8 mouse cellular contexts compared by ENCODE assay signal in genomic region chr14:30625131-30625807, GRCm38 (mm10). TPM values are rescaled to one million over a fixed set of nuclear protein-coding genes. Genes with fewer than 3 reads are reported as not detected.
DNase-seq lines count a peak whose midpoint lies in the region; ATAC-seq and TF ChIP-seq lines count a peak whose summit lies in the region.

No protein-coding gene starts in this region.

- under 1% methylated on average over 39 of the region's 39 CpGs for WGBS in forebrain, embryonic 10.5 days
- WGBS in limb, embryonic 11.5 days, result under 1% methylated on average over 39 of the region's 39 CpGs
- WGBS in midbrain, embryonic 13.5 days, result under 1% methylated on average over 39 of the region's 39 CpGs

- ATAC-seq in CD4-positive, CD25-positive, alpha-beta regulatory T cell, adult 4 months, result peak; percentile 21
- peak; percentile 15; the same call in 1 of the 2 replicates for ATAC-seq in limb, embryonic 11.5 days (ENCODE audit: insufficient number of reproducible peaks, low FRiP score, low TSS enrichment, low read depth)
- peak; percentile 55; the same call in 1 of the 2 replicates for ATAC-seq in midbrain, embryonic 13.5 days

- H3K9ac ChIP-seq in limb, embryonic 11.5 days (ENCODE audit: low read length), result peak overlapping the region; percentile 76
- H3K9ac ChIP-seq in midbrain, embryonic 13.5 days (replicated peaks), result peak overlapping the region; percentile 66

- H3K27me3 ChIP-seq in forebrain, embryonic 10.5 days (ENCODE audit: poor library complexity, severe bottlenecking), result peaks cover 41% of the 10 kb centered on the region
- H3K27me3 ChIP-seq in limb, embryonic 11.5 days (ENCODE audit: control insufficient read depth, insufficient read depth, low read length), result no peaks in the 10 kb centered on the region
- H3K27me3 ChIP-seq in midbrain, embryonic 13.5 days, result peaks cover 25% of the 10 kb centered on the region
- H3K27me3 ChIP-seq in testis, adult 2 months (ENCODE audit: control insufficient read depth, insufficient read depth, low read length), result peaks cover 3% of the 10 kb centered on the region; the same call in 1 of the 2 replicates

- intact Hi-C loops in heart, postnatal 14 days (cut with DNase I), result no loop called here

- no peak for TF ChIP-seq CTCF in testis, adult 2 months (IDR thresholded peaks at IDR 0.05; ENCODE audit: control insufficient read depth, insufficient read depth, insufficient replicate concordance, low read depth, low read length)

- DNase-seq in adrenal gland, adult 18-20 months (ENCODE audit: low spot score in 2 of 2), result peak; percentile 57 to 64
- DNase-seq in forebrain, embryonic 10.5 days (ENCODE audit: extremely low spot score, low spot score), result peak; percentile 48
- DNase-seq in heart, postnatal 14 days, result peak; percentile 52 to 56
- peak; percentile 62 for DNase-seq in limb, embryonic 11.5 days (ENCODE audit: low spot score)
- DNase-seq in natural killer cell, adult 2 months (ENCODE audit: low spot score in 2 of 2), result no peak

- no peak for TF ChIP-seq POLR2A in testis, adult 2 months (IDR thresholded peaks at IDR 0.05; ENCODE audit: control insufficient read depth, low read depth, low read length)

- peak overlapping the region; percentile 58 for H3K4me3 ChIP-seq in forebrain, embryonic 10.5 days
- peak overlapping the region; percentile 76 for H3K4me3 ChIP-seq in limb, embryonic 11.5 days (ENCODE audit: low read depth, low read length)
- H3K4me3 ChIP-seq in midbrain, embryonic 13.5 days (replicated peaks), result peak overlapping the region; percentile 54
- peak overlapping the region; percentile 87 for H3K4me3 ChIP-seq in testis, adult 2 months (ENCODE audit: control insufficient read depth, low read depth, low read length)

- peak overlapping the region; percentile 72 for H3K4me2 ChIP-seq in limb, embryonic 11.5 days (ENCODE audit: low read depth, severe bottlenecking)
- peak overlapping the region; percentile 68 for H3K4me2 ChIP-seq in midbrain, embryonic 13.5 days (replicated peaks)

- H3K4me1 ChIP-seq in forebrain, embryonic 10.5 days, result peaks cover 45% of the 10 kb centered on the region
- peaks cover 5% of the 10 kb centered on the region for H3K4me1 ChIP-seq in limb, embryonic 11.5 days (ENCODE audit: control insufficient read depth, insufficient read depth, low read length)
- peaks cover 23% of the 10 kb centered on the region for H3K4me1 ChIP-seq in midbrain, embryonic 13.5 days (replicated peaks)
- peaks cover 11% of the 10 kb centered on the region for H3K4me1 ChIP-seq in testis, adult 2 months (ENCODE audit: control insufficient read depth, insufficient read depth, low read length)

- no peaks in the 10 kb centered on the region for H3K9me3 ChIP-seq in forebrain, embryonic 10.5 days
- H3K9me3 ChIP-seq in limb, embryonic 11.5 days (ENCODE audit: control insufficient read depth, low read length), result no peaks in the 10 kb centered on the region
- no peaks in the 10 kb centered on the region for H3K9me3 ChIP-seq in midbrain, embryonic 13.5 days

- no peaks in the 10 kb centered on the region for H3K36me3 ChIP-seq in forebrain, embryonic 10.5 days (replicated peaks)
- no peaks in the 10 kb centered on the region for H3K36me3 ChIP-seq in limb, embryonic 11.5 days (ENCODE audit: control insufficient read depth, insufficient read depth, low read length)
- no peaks in the 10 kb centered on the region for H3K36me3 ChIP-seq in midbrain, embryonic 13.5 days
- H3K36me3 ChIP-seq in testis, adult 2 months (ENCODE audit: control insufficient read depth, insufficient read depth, low read length), result no peaks in the 10 kb centered on the region

- H3K27ac ChIP-seq in forebrain, embryonic 10.5 days, result peak overlapping the region; percentile 73
- no peak overlapping the region for H3K27ac ChIP-seq in limb, embryonic 11.5 days (replicated peaks; ENCODE audit: low read depth, low read length)
- no peak overlapping the region for H3K27ac ChIP-seq in midbrain, embryonic 13.5 days
- no peak overlapping the region for H3K27ac ChIP-seq in testis, adult 2 months (ENCODE audit: control insufficient read depth, insufficient read depth, low read depth, low read length)

RNA-seq across cellular contexts. Expression of gene Prkcd, which starts 0.7 kb away (rescaled TPM):
- 10 to 100 TPM; 32.5 to 37.2 TPM for polyA plus RNA-seq in CD4-positive, CD25-positive, alpha-beta regulatory T cell, adult 4 months (2017; shearing (Covaris generic))
- total RNA-seq in adrenal gland, adult 18-20 months (2021), result 100 to 1,000 TPM; 123 to 353 TPM
- polyA plus RNA-seq in forebrain, embryonic 10.5 days (2016; fragmentation: Nextera tagmentation; extraction: Ambion mirVana), result 23.6 and 24.8 TPM in 2 replicates
- total RNA-seq in heart, postnatal 14 days (2021), result 10 to 100 TPM; 14.3 to 15.7 TPM
- polyA plus RNA-seq in limb, embryonic 11.5 days (2014; fragmentation: Nextera tagmentation; extraction: Ambion mirVana), result 35.7 and 36.8 TPM in 2 replicates
- polyA plus RNA-seq in midbrain, embryonic 13.5 days (2015; fragmentation: Nextera tagmentation; extraction: Ambion mirVana), result 14.5 and 17.4 TPM in 2 replicates
- 240 and 255 TPM in 2 replicates for polyA plus RNA-seq in testis, adult 2 months (2012; rRNA removed)

RNA-seq across cellular contexts. Expression of gene Rft1, which starts 28.9 kb away (rescaled TPM):
- polyA plus RNA-seq in CD4-positive, CD25-positive, alpha-beta regulatory T cell, adult 4 months (2017; shearing (Covaris generic)), result 10 to 100 TPM; 12.8 to 20.0 TPM
- total RNA-seq in adrenal gland, adult 18-20 months (2021), result 10 to 100 TPM; 20.8 to 35.3 TPM
- polyA plus RNA-seq in forebrain, embryonic 10.5 days (2016; fragmentation: Nextera tagmentation; extraction: Ambion mirVana), result 12.7 and 14.7 TPM in 2 replicates
- 1 to 10 TPM; 9.2 to 9.5 TPM for total RNA-seq in heart, postnatal 14 days (2021)
- 17.5 and 19.0 TPM in 2 replicates for polyA plus RNA-seq in limb, embryonic 11.5 days (2014; fragmentation: Nextera tagmentation; extraction: Ambion mirVana)
- polyA plus RNA-seq in midbrain, embryonic 13.5 days (2015; fragmentation: Nextera tagmentation; extraction: Ambion mirVana), result 10.8 and 10.9 TPM in 2 replicates
- 6.3 and 8.1 TPM in 2 replicates for polyA plus RNA-seq in testis, adult 2 months (2012; rRNA removed)

Comparison
In these comparisons a context has a peak if more than half of its experiments do, and no peak if none do; other contexts are left out.
1. DNase-seq: peak in adrenal gland, adult 18-20 months (2 of 2), forebrain, embryonic 10.5 days (single experiment), heart, postnatal 14 days (2 of 2) and limb, embryonic 11.5 days (single experiment); none in natural killer cell, adult 2 months (0 of 2).
2. Peak in every context shown above with its lines, with median percentiles within 50 percentile points of each other: ATAC-seq and H3K4me3 ChIP-seq.